Mouse (Mus musculus) intestine, postnatal 0 days (tissue): ENCODE measurements around the gene Vmn1r45. TPM values are rescaled to one million over a fixed set of nuclear protein-coding genes. Genes with fewer than 3 reads are reported as not detected.

Experiments used
- ATAC-seq: fragments of 200-750 bp; cut with Nextera tagmentation; 2 replicates; pipeline ENCODE4 v1.8.0; 2017; ENCODE audit warnings: mild to moderate bottlenecking, moderate TSS enrichment, moderate library complexity
- H3K27ac ChIP-seq: fragments of 300-500 bp; sonication (generic); 2 replicates; pipeline ENCODE4 v1.5.1; 2014; ENCODE audit warnings: mild to moderate bottlenecking, low read depth, low read length, moderate library complexity
- H3K27me3 ChIP-seq: fragments of 300-500 bp; sonication (generic); replicated peaks from 2 replicates; pipeline ENCODE4 v1.6.1; 2014; ENCODE audit warnings: low read length, mixed read lengths; ENCODE audit not compliant: control insufficient read depth, insufficient read depth
- H3K36me3 ChIP-seq: fragments of 300-500 bp; sonication (generic); 2 replicates; pipeline ENCODE4 v1.6.1; 2014; ENCODE audit warnings: mild to moderate bottlenecking, moderate library complexity; ENCODE audit not compliant: control insufficient read depth, insufficient read depth
- H3K4me1 ChIP-seq: fragments of 300-500 bp; sonication (generic); replicated peaks from 2 replicates; pipeline ENCODE4 v1.6.1; 2014; ENCODE audit warnings: antibody characterized with exemption, low read length, mixed read lengths; ENCODE audit not compliant: control insufficient read depth, insufficient read depth
- H3K4me2 ChIP-seq: fragments of 300-500 bp; sonication (generic); replicated peaks from 2 replicates; pipeline ENCODE4 v1.6.1; 2014; ENCODE audit warnings: low read depth, mild to moderate bottlenecking, moderate library complexity
- H3K4me3 ChIP-seq: fragments of 300-500 bp; sonication (generic); 2 replicates; pipeline ENCODE4 v1.5.1; 2014; ENCODE audit warnings: low read depth, low read length
- H3K9ac ChIP-seq: fragments of 300-500 bp; sonication (generic); 2 replicates; pipeline ENCODE4 v1.6.1; 2014; ENCODE audit warnings: mild to moderate bottlenecking, low read depth, low read length
- H3K9me3 ChIP-seq: fragments of 300-500 bp; sonication (generic); 2 replicates; pipeline ENCODE4 v1.6.1; 2016; ENCODE audit warnings: mixed run types; ENCODE audit not compliant: control insufficient read depth
- CTCF ChIP-seq: sonication (generic); IDR thresholded peaks from 2 replicates; pipeline ENCODE4 v1.5.1; 2016; ENCODE audit warnings: low read depth, mild to moderate bottlenecking, control low read depth, antibody characterized with exemption, moderate library complexity
- WGBS: fragments of 180-500 bp; shearing (Covaris S2); extraction: QIAGEN DNeasy Blood & Tissue Kit; methylation state at CpG from one replicate; pipeline ENCODE4 v1.1.7; 2014; 5-methylcytosine and 5-hydroxymethylcytosine counted together
- polyA plus RNA-seq: library from polyadenylated mRNA; unstranded; fragments of >200 nt; fragmentation: Nextera tagmentation; extraction: Ambion mirVana; gene quantifications from 2 replicates; pipeline ENCODE4 v1.2.1, GENCODE M21; 2015

Gene Vmn1r45
- polyA plus RNA-seq, 1 experiment from 2014 or later, result not detected

GRCm38 (mm10) chr6:89883360-89883759 lies 57.0 kb downstream of the Vmn1r45 start, which contains the start of gene Vmn1r44:
Gene Vmn1r44, plus strand, starts transcription at chr6:89883660.
- H3K4me2 ChIP-seq, result no peak within 1 kb of the TSS
- no peak for ATAC-seq
- WGBS, result 94% methylated on average over 1 of the region's 1 CpGs

More at GRCm38 (mm10) chr6:89883360-89883759, 57.0 kb downstream of the Vmn1r45 start, which contains the start of gene Vmn1r44:
- Histone ChIP-seq H3K27ac (no peak within 1 kb of the TSS), H3K27me3 (no peaks in the 10 kb centered on the region), H3K4me3 (no peak within 1 kb of the TSS), H3K9ac (no peak within 1 kb of the TSS), H3K36me3 (no peaks in the 10 kb centered on the region), H3K4me1 (no peaks in the 10 kb centered on the region), H3K9me3 (no peaks in the 10 kb centered on the region)
- TF ChIP-seq CTCF, result no peak

Other genes starting within 250 kb of the Vmn1r45 start
- gene Vmn1r40, start 233.1 kb downstream of the Vmn1r45 start, polyA plus RNA-seq, result not detected in 2 replicates
- not detected in 2 replicates for gene Vmn1r41, start 199.8 kb downstream of the Vmn1r45 start, polyA plus RNA-seq
- gene Vmn1r42, start 64.2 kb downstream of the Vmn1r45 start, polyA plus RNA-seq, result not detected in 2 replicates
- gene Vmn1r43, start 64.2 kb downstream of the Vmn1r45 start, polyA plus RNA-seq, result 0.01 TPM in 1 of 2 replicates, not detected in the other
- gene Vmn1r44, start 56.9 kb downstream of the Vmn1r45 start, polyA plus RNA-seq, result not detected in 2 replicates
- not detected in 2 replicates for gene Vmn1r46, start 28.7 kb upstream of the Vmn1r45 start, polyA plus RNA-seq
- not detected in 2 replicates for gene Vmn1r47, start 75.5 kb upstream of the Vmn1r45 start, polyA plus RNA-seq
- not detected in 2 replicates for gene Vmn1r48, start 96.2 kb upstream of the Vmn1r45 start, polyA plus RNA-seq
- not detected in 2 replicates for gene Vmn1r49, start 137.9 kb upstream of the Vmn1r45 start, polyA plus RNA-seq
- not detected in 2 replicates for gene Vmn1r50, start 160.8 kb upstream of the Vmn1r45 start, polyA plus RNA-seq
- gene Vmn1r51, start 182.0 kb upstream of the Vmn1r45 start, polyA plus RNA-seq, result 0.04 and 0.05 TPM in 2 replicates
- gene Vmn1r52, start 234.2 kb upstream of the Vmn1r45 start, polyA plus RNA-seq, result not detected in 2 replicates